Mouse (Mus musculus) G1E-ER4 (cell line): ENCODE results near the gene Ikzf2. TPM values are rescaled to one million over a fixed set of nuclear protein-coding genes. Genes with fewer than 3 reads are reported as not detected.

Source experiments
- GATA1 ChIP-seq: IDR thresholded peaks from one replicate; pipeline ENCODE4 v1.8.0; 2012; ENCODE audit warnings: low read length, inconsistent platforms
- polyA plus RNA-seq: library from polyadenylated mRNA; stranded (reverse); fragments of >175 nt; gene quantifications from 2 replicates; pipeline ENCODE4 v1.2.3, GENCODE M21; 2012

Gene Ikzf2
- polyA plus RNA-seq, 1 experiment, result 0.43 TPM

- TF ChIP-seq GATA1, result no peak
Measured at GRCm38 (mm10) chr1:69682261-69682660, 4.8 kb downstream of the Ikzf2 start.

GRCm38 (mm10) chr1:69681003-69681402 lies 6.0 kb downstream of the Ikzf2 start:
- no peak for TF ChIP-seq GATA1

- no peak for TF ChIP-seq GATA1
Measured at GRCm38 (mm10) chr1:69680501-69680900, 6.5 kb downstream of the Ikzf2 start.

DNA sequence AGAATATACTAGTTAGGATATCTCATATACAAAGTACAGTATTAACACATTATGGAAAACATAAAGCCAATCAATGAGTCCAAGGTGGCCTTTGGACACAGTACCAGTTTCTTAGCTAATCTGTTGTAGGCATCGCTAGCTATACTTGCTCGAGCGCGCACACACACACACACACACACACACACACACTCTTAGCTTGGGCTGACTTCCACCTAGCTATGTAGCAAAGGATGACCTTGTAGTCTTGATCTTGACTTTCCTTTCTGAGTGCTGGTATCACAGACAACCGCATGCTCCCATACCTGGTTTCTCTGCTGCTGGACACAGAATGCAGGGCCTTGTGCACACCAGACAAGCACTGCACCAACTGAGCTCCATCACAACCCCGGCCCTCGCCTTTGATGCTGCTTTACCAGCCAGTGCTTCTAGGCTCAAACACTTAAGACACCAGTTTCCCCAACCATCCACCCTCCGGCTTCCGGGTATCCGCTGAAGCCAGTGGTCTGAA lies 17.1 kb downstream of the Ikzf2 start:
- TF ChIP-seq GATA1, result no peak

GRCm38 (mm10) chr1:69667456-69667855 lies 19.6 kb downstream of the Ikzf2 start:
- TF ChIP-seq GATA1, result no peak

DNA sequence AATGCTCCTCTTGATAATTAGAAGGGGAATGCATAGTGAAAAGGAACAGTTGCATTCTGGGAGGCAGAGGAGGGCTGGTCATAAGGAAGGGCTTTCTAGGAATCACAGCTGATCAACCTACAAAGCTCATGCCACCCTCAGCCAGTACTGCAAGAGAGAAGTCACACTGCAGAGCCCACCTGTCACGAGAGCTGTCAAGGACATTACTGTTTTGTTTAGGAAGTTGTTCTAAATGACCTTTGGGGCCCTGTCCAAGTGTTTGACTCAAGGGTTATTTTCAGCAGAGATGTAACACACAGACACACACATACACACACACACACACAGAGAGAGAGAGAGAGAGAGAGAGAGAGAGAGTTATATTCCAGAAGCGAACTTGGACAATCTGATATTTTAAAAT lies 27.3 kb downstream of the Ikzf2 start:
- TF ChIP-seq GATA1, result no peak

DNA sequence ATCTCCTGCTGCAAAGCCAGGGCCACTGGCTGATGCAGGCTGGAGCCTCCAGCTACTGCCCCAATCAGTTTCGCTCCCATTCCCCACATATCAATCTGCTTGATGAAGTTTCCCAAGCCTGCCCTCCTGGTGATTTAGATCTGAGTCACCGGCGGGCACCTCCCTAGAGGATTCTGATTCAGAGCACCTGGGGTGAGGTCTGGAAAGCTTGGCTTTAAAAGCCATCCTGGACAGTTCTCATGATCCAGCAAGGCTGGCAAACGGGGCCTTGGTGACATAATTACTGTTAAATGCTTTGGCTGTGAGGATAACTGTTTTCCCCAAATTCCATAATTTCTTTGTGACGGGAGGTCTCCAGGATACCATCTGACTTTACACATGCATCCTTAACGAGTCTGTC lies 29.0 kb downstream of the Ikzf2 start:
- TF ChIP-seq GATA1, result no peak

GRCm38 (mm10) chr1:69657455-69657854 lies 29.6 kb downstream of the Ikzf2 start:
- TF ChIP-seq GATA1, result no peak

GRCm38 (mm10) chr1:69656929-69657328 lies 30.1 kb downstream of the Ikzf2 start:
- TF ChIP-seq GATA1, result no peak

DNA sequence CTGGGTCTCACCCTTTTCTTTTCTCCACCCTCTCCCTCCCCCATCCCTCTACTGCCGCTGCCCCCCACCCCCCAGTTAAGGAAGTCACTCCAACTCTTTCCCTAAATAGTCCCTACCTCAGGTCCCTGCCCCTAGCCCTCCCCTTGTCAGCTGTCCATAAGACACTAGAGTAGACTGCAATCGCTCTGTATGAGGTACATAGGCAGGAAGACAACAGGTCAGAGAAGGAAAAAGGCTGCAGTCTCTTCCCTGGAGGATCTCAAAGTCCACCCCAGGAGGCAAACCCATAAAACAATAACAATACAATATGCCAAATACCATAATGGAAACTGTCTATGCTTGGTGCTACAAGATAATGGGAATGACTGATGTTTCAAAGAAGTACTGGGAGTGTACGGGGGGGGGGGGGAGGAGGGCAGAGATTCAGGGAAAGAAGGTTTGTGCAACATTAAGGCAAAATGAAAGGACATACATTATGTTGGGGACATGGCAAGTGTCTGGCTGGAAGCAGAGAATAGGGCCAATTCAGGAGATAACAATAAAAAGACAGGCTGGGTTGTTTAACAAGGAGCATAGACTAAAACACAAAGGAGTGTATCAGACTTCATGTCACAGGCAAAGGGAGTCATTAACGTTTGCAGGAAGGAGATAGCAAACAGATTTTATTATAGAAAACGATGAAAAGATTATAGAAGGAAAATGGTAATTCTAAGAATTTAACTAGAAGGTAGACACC lies 30.8 kb downstream of the Ikzf2 start:
- no peak for TF ChIP-seq GATA1

- no peak for TF ChIP-seq GATA1
Measured at GRCm38 (mm10) chr1:69655368-69655767, 31.7 kb downstream of the Ikzf2 start.

GRCm38 (mm10) chr1:69654955-69655354 lies 32.1 kb downstream of the Ikzf2 start:
- peak; percentile 25 for TF ChIP-seq GATA1

DNA sequence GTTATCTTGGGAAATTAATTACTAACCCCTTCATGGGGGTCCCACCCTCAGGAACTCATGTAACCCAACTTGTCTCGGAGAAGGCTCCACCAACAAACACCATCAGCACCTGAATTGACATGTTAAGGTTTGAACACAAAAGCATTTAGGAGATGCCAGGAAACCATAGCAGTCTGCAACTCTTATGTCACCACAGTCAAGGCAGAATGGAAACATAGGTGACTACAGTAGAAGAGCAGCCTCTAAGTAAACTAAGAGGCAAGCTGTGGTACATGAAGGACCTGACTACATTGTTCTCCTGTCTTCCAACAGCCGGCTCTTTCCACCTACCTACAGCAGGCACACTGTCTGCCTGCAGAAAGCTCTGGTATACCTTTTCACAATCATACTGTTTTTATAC lies 33.6 kb downstream of the Ikzf2 start:
- no peak for TF ChIP-seq GATA1

GRCm38 (mm10) chr1:69643138-69643537 lies 43.9 kb downstream of the Ikzf2 start:
- no peak for TF ChIP-seq GATA1

- no peak for TF ChIP-seq GATA1
Measured at GRCm38 (mm10) chr1:69641986-69642385, 45.1 kb downstream of the Ikzf2 start.

DNA sequence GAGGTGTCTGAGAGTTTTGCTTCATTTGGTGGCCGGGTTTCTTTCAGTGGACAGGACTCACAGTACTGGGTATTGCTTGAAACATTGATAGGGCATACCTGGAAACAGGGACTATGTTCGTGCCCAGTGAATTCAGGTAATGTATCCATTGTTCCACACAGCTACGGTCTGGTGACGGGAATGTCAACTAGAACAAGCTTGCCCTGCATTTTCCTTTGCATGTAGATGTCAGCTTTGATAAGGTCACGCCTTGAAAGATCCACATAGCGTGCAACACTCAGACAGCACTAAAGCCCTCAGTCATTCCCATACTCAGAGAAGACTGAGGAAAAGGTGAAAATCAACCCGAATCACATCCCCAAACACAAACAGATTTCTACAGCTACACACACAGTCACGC lies 48.7 kb downstream of the Ikzf2 start:
- TF ChIP-seq GATA1, result no peak

- no peak for TF ChIP-seq GATA1
Measured at GRCm38 (mm10) chr1:69637907-69638306, 49.1 kb downstream of the Ikzf2 start.
